Mouse (Mus musculus) frontal cortex, postnatal 25 days (tissue): ENCODE data around the gene Tufm.

ENCODE experiments used
- DNase-seq, 2 experiments: peaks; one replicate each; pipeline ENCODE4 v3.0.0; 2022; ENCODE audit warnings: low spot score in 2 of 2

Gene Tufm

DNA sequence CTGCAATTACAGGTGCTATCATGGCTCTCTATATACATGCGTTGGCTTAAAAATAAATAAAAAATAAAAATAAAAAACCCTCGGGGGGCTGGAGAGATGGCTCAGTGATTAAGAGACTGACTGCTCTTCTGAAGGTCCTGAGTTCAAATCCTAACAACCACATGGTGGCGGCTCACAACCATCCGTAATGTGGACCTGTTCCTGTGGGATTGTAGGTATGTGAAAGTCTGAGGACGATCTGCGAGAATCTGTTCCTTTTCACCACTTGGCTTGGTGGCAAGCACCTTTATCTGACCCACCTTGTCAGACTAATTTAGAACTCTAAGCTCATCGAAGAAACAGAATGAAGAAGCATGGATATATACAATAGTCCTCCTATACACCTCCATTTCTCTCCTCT lies 12.3 kb downstream of the Tufm start:
- DNase-seq: no peak

DNA sequence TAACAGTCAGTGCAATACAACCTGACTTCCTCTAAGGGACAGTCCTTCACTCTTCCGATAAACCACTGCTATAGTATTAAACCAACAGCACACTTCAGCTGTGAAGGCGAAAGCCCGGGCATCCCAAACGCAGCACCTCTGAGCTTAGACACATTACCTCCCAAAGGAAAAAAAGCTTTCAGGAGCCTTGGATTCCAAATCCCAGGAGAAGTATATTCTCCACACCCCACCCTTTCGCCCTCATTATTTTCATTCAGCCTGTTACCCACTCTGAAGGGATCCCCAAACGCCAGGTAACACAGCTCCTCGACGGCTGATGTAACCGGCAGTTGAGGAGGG lies 14.5 kb downstream of the Tufm start:
- DNase-seq: no peak

DNA sequence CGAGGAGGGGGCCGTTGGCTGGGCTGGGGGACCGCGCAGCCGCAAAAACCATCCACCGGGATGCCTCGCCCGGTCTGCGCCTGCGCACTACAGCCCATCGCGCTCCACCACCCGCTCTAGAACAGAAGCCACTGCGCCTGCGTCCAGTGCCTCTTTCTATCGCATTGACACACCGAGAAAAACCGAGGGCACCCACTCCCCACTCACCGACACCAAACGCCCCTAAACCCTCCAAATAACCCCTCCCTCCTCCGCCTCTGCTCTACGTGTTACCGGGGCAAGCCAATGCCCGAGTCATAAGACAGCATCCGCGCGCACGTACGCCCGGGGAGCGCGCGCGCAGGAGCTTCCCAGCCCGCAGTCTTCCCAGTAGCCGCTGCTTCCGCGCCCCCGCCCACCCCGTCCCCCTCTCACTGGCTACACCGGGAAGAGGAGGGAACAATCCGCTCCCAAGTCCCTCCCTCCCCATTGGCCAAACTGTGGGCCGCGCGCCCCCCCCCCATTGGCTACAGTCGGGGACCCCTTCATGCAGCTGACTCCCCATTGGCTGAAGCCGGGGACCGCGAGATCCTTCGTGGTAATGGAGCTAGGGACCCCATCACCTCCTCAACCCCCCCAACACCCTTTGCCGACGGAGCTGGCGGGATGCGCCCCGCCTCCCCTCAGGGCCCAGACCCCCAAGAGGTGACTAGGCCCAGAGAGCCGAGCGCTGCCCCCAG lies 15.0 kb downstream of the Tufm start:
- DNase-seq: peak; percentile 91

DNA sequence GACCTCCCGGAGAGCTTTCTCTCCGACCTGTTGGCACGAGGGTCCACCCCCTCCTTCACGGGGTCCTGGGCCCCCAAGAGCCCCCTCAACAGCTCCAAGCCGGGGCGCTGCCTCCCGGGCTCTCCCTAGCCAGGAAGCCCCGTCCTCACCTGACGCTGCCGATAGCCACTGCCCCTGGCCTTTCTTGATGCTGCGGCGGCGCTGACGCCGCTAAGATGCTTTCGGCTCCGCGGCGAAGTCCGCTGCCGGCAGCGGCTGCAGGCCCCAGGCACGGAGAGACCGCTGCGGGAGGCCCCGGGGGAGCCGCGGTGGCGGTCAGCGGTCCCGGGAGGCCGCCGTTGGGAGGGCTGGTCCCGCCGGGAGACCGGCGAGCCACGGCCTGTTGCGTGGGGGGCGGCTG lies 15.6 kb downstream of the Tufm start:
- no peak for DNase-seq

DNA sequence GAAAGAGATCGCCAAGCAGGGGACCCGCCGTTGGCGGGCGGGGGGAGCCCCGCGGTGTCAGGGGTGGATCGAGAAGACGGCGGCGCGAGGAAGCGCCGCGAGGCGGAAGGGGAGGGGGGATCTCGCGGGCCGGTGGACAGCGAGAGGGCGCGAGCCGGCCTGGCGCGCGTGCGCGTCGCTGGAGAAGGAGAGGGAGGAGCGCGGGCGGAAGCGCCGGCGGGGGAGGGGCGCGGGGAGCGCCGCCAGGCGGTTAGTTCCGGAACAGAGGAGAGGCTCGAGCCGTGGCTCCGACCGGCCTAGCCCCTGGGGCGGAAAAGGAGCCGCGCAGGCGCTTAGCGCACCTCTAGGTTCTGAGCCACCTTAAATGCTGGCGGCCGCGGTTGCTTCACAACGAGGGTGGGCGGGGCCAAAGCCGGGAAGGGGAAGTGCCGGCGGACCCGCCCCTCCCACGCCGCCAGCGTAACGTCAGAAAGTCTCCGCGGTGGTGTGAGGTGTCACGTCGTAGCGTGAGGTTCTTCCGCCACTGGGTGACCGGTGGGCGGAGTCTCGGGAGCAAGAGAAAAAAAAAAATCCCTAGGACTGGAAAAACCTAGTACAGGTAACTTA lies 16.2 kb downstream of the Tufm start, which contains the start of gene Atxn2l:
Gene Atxn2l, minus strand, starts transcription at position 165 of the 606 bp plus-strand sequence.
- DNase-seq: peak; percentile 95 to 99

DNA sequence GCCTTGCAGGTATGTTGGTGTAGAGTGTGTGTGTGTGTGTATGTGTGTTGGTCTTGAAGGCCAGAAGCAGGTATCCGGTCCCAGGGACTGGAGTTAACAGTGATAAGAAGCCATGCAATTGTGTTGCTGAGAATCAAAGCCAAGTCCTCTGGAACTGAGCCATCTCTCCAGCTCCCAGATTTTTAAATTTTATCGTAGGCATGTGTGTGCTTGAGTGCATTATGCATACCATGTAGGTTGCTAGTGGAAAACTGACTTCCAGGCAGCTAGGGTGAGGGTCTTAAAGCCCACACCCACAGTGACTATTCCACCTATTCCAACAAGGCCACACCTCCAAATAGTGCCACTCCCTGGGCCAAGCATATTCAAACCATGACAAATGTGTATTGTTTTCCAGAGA lies 17.8 kb downstream of the Tufm start:
- DNase-seq: no peak

DNA sequence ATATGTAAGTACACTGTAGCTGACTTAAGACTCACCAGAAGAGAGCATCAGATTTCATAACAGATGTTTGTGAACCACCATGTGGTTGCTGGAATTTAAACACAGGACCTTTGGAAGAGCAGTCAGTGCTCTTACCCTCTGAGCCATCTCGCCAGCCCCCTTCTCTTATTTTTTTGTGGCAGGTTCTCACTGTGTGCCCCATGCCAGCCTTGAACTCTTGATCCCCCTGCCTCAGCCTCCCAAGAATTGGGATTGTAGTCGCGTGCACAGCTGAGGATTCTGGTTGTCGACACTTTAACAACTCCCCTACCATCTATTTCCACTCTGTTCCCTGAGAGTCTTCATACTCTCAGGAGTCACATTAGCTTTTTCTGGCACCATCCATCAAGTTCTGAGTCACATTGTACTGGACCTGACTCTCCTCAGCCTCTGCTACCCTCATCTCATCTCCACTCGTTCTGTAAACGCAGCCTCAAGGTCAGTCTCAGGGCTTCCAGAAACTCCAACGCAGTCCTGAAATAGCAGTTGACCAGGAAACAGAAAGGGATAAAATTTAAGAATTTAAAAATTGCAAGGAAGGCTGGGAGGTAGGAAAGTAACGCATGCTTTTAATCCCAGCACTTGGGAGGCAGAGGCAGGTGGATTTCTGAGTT lies 20.1 kb downstream of the Tufm start:
- DNase-seq: no peak

DNA sequence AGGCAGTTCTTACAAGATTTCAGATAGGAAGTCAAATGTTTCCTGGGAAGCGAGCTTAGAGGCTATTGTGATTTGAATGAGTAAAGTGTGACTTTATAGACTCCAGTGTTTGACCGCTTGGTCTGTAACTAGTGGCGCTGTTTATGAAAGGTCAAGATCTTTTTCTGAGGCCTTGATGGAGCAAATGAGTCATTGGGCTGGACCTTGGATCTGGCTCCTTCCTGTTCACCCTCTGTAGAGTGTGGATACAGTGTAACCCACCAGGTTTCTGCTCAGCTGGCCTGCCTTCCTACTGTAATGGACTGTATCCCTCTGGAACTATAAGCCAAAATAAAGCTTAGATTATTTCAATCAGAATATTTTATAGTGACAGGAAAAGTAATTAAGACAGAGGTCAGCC lies 24.1 kb downstream of the Tufm start:
- no peak for DNase-seq

DNA sequence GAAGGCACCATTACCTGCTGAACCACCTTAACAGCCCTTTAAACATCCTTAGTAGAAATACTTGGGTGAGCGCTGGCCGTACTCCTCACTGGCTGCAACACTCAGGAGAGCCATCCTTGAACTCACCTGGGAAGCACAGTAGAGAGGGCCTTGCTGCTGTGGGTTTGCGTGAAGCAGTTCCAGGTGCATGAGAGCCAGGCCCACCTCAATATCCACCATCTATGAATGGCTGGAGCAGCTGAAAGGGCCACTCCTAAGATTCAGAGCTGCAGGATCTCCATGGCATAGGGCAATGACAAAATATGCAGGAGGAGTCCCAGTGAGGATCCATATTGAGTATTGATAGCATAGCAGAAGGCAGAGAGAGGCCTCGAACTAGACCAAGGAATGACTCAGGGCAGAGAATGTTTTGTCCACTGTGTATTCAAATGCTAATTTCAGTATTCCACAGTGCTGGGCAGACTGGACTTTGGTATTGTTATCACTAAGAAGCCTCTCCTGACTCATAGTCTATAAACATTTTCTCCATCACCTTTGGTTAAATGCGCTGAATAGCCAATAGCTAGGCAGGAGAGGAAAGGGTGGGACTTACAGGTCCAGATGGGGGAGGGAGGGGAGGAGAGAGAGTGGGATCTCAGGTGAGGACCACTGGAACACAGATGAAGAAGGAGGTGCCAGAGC lies 31.2 kb downstream of the Tufm start:
- no peak for DNase-seq

DNA sequence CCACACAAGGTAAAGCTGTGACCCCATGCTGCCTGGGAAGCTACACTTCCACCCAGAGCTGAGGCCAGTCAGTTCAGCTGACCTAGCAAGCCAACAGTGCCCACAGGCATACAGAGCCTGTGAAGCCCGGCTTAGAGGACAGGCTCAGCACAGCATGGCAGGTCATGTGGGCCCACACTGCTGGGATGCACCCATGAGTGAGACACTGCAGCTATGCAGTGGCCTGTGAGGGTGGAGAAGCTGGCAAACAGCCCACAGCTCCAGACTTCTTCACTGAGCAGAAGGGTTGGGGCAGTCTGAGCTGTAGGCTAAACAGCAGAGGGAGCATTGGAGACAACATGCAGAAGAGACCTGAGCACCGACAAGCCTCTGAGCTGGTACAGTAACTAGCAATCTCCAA lies 32.4 kb downstream of the Tufm start:
- DNase-seq: no peak

DNA sequence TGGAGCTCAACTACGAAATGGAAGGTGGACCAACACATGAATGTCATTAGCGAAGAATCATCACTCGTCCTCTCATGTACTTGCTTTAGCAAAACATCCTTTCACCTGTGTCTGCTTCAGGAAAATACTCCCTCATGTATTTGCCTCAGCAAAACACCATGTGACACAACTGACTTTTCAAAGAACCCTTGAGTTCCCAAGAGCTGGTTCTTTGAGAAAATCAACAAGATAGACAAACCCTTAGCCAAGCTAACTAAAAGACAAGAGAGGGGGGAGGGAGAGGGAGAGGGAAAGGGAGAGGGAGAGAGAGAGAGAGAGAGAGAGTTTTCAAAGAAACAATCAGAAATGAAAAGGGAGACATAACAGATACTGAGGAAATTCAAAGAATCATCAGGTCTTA lies 36.2 kb downstream of the Tufm start:
- DNase-seq: no peak

DNA sequence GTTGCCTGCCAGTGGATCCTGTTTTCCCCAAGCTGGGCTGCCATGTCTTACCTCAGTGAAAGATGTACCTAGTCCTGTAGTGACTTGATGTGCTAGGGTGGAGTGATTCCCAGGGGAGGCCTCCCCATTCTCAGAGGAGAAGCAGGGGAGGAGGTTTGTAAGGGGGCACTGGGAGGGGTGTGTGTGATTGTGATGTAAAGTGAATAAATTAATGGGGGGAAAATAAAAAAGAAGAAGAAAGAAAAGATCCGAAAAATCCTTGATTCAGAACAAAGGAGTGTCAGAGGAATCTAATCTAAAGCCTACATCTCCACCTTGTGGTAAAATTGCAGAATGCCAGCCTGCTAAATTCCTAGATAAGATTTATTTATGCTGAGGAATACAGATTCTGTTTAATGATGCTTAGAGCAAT lies 41.0 kb downstream of the Tufm start:
- no peak for DNase-seq

DNA sequence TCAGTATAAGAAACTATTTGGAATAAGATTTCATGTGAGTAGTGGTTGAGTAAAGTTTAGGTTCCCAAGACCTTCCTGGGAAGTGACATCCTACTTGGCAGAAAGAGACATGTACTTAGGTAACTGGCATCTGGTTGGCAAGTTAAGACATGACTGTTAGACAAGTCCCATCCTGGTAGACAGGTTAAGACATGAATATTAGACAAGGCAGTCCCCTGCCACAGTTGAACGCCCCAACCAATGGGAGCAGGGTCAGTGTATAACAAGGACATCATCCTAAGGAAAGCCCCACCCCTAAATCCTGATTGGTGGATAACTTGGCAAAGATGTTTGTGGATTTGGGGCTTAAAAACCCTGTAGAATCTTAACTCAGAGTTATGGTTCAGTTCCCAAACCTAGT lies 46.3 kb downstream of the Tufm start:
- DNase-seq: no peak

DNA sequence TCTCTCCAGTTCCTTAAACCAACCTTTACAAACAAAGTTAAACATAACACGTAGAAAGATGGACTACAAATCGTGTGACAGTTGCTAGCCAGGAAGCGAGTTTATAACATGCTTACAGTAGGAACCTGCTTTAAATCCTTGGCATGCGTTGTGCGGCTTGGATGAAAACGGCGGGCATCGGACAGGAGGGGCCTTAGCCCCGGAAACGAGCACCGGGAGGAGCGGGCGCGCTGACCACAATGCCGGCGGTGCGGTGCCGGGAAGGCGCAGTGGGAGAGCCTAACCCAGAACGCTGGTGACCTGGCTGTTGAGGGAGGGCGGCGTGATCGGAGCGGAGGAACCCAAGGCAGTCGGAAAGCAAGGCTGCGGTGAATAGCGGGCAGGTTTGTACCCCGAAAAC lies 48.6 kb downstream of the Tufm start:
- no peak for DNase-seq

DNA sequence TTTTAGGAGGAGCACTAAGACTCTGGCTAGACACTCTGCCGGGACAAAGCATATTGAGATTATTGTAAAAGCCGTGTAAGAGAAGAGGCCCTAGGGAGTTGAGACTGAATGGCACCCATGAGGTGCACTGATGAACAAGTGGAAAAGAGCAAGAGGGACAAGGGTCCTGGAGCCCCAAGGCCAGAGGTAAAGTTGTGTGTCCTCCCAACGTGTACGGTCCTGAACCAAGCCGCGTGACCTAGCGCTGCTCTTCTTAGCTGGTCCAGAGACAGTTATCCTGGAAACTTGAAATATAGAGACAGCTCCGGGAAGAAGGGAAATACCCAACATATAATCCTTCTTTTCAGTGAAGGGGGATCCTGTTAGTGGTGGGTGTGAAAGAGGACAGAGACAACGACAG lies 49.3 kb downstream of the Tufm start:
- DNase-seq: no peak

DNA sequence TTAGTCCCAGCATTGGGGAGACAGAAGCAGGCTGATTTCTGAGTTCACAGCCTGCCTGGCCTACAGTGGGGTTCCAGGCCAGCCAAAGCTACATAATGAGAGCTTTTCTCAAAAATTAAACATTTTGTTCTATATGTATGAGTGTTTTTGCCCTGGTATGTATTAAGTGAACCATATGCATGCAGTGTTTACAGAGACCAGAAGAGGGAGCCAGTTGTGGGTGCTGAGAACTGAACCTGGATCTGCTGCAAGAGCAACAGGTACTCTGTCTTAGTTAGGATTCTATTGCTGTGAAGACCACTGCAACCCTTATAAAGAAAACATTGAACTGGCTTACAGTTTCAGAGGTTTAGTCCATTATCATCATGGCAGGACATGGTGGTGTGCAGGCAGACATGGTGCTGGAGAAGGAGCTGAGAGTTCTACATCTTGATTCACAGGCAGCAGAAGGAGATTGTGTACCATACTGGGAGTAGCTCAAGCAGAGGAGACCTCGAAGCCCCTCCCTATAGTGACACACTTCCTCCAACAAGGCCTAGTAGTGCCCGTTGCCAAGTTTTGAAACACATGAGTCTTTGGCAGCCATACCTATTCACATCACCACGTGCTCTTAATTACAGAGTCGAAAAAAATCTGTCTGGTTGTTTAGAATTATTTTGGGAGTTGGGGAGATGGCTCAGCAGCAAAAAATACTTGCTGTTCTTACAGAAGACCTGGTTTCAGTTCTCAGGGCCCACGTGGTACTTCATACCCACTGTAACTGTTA lies 50.8 kb downstream of the Tufm start:
- no peak for DNase-seq
